Mouse (Mus musculus): ENCODE results near the gene Haus7.

DNA sequence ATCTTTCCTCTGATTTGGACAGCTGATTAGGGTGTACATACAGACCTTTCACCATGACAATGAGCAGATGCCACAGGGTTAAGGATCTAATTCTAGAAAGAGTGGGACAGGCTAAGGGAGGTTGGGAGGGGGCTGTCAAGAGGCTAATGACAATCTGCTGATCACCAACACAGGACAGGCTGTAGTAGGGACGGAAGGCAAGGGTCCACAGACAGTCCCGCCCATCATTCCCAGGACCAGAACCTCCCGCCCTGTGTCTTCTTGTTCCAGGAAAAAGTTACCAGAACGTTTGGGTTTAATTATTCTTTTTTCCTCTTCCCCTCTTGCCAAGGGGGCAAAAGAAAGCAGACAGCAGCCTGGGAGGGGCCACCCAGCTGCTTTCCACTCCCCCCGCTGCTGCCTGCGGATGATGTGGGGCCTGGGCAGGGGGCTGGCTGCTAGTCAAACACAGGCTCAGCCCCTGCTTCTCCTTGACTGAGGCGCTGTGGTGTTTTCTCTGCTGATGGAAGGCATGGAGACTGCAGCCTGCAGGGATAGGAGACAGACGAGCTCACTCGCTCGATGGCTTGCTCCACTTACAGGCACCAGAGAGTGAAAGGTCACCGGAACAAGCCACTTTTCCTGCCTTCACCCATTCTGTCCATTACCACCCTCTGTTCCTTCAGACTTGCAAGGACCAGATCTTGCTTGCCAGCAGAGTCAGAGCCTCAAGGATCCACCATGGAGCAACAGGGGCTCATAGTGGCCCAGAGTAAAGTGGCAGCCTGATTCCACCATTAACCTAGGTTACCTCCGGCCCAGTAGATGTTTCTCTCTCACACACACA, 15.7 kb upstream of the Haus7 start:
- no peak for TF ChIP-seq POLR2A (IDR thresholded peaks at IDR 0.05; ENCODE audit: borderline replicate concordance, control insufficient read depth, low read depth, low read length)
- TF ChIP-seq CTCF (IDR thresholded peaks at IDR 0.05; ENCODE audit: control insufficient read depth, insufficient read depth, low read length): no peak
